Mouse (Mus musculus) lung, embryonic 15.5 days (tissue): ENCODE data around the gene Mat1a. TPM values are rescaled to one million over a fixed set of nuclear protein-coding genes. Genes with fewer than 3 reads are reported as not detected.

Source experiments
- polyA plus RNA-seq: library from polyadenylated mRNA; unstranded; fragments of >200 nt; fragmentation: Nextera tagmentation; extraction: Ambion mirVana; gene quantifications from 2 replicates; pipeline ENCODE4 v1.2.1, GENCODE M21; 2015

The Mat1a gene
- polyA plus RNA-seq, 1 experiment from 2014 or later = 5.3 TPM

Other genes with a start within 250 kb of the Mat1a start
- gene Sh2d4b, start 211.8 kb upstream of the Mat1a start, polyA plus RNA-seq = 0.74 and 1.9 TPM in 2 replicates
- gene Tspan14, start 138.2 kb upstream of the Mat1a start, polyA plus RNA-seq = 99.0 and 101 TPM in 2 replicates
- 147 and 150 TPM in 2 replicates for gene Fam213a, start 91.2 kb upstream of the Mat1a start, polyA plus RNA-seq
- gene Dydc2, start 35.8 kb upstream of the Mat1a start, polyA plus RNA-seq = 0.40 and 0.56 TPM in 2 replicates
- not detected in 2 replicates for gene Dydc1, start 32.1 kb upstream of the Mat1a start, polyA plus RNA-seq
- gene Sftpa1, start 26.7 kb downstream of the Mat1a start, polyA plus RNA-seq = 73.7 and 99.1 TPM in 2 replicates
- 0.31 TPM in 2 replicates for gene Mbl1, start 46.4 kb downstream of the Mat1a start, polyA plus RNA-seq
- 0.62 and 1.0 TPM in 2 replicates for gene Sftpd, start 80.1 kb downstream of the Mat1a start, polyA plus RNA-seq
- gene Gm2832, start 173.8 kb downstream of the Mat1a start, polyA plus RNA-seq = not detected in 2 replicates
- gene Gm5798, start 243.6 kb downstream of the Mat1a start, polyA plus RNA-seq = not detected in 2 replicates